Mouse (Mus musculus): ENCODE results near the gene Apip.

The Apip gene

DNA sequence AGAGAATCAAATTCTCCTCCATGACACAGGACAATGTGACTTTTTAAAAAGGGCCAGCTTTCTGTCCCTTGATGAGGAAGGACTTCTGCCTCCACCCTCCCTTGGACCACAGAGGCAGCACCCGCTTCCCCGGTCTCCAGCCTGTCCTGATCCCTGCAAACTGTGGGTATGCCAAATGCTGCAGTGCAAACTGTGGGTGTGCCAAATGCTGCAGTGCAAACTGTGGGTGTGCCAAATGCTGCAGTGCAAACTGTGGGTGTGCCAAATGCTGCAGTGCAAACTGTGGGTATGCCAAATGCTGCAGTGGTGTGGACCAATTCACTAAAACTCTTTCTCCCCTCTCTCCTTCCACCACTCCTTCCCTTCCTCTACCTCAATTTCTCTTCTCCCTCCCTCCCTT lies 32.7 kb downstream of the Apip start:
- no peak for DNase-seq

DNA sequence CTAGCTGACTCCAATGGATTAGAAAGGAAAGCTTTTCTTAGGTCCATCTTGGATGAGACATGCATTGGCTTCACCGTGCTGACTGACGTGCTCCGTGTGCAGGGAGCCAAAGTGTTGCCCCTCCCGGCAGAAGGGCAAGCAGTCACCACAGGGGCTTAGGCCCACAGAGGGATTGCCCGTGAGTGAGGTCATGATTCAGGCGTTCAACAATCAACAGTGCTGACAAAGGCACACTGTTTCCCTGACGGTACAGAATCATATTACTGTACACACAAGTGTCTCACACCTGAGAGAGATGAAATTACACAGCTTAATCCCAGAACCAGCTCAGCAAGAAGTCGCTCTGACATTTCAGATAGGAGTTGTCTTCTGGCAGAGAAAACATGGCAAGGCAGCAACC lies 38.2 kb downstream of the Apip start:
- no peak for DNase-seq

DNA sequence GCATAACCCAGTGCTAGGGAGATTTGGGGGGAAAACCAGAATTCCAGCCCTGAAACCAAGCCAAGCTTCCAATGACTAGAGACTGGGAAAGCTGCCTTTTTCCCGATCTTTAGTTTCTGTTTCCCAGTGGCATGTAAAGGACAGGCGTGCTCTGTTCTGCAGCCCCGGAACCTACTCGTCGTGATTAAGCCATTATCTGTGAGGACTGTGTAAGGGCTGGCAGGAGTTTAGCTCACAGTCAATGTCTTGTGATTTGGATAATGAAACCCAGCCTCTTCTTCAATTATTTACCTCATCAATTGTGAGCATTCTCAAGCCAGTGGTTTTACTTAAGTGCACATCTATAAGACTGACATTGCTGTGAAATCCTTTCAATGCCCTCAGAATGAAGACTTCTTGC lies 43.7 kb downstream of the Apip start:
- DNase-seq, result no peak

DNA sequence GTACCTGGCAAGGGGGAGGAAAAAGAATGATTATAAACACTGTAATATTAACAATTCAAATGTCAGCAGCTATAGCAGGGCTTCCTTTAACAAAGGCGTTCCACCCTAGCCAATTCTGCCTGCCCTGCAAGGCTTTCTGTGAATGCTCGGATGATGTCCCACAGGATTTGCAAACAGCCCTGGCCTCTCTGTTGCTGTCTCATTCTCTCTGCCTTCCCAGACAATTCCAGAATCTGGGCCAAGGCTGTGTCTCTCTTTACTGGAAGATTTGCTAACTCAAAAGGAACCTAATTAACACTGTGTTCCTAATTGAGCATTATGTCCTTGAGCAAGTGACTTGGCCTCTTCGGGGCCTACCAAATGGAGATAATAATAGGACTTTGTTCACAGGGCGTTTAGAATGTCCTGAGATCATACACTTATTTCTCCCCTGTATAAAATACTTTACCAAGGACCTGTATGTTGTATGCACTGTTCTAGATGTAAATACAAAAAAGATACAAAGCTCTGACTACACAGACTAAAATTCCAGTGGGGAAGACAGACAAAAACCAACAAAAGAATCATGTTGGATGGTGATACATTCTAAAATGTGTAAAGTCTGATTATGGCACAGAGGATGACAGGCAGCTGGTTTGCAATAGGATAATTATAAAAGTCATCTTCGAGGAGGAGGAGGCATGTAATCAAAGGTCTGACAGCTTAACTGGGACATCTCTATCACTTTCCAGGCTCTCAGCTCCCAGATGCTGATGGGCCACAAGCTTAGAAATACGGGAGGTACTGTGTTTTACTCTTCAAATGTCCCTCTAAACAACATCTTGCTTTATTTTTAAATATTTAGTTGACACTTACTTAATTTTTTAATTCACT lies 45.1 kb downstream of the Apip start:
- no peak for DNase-seq

DNA sequence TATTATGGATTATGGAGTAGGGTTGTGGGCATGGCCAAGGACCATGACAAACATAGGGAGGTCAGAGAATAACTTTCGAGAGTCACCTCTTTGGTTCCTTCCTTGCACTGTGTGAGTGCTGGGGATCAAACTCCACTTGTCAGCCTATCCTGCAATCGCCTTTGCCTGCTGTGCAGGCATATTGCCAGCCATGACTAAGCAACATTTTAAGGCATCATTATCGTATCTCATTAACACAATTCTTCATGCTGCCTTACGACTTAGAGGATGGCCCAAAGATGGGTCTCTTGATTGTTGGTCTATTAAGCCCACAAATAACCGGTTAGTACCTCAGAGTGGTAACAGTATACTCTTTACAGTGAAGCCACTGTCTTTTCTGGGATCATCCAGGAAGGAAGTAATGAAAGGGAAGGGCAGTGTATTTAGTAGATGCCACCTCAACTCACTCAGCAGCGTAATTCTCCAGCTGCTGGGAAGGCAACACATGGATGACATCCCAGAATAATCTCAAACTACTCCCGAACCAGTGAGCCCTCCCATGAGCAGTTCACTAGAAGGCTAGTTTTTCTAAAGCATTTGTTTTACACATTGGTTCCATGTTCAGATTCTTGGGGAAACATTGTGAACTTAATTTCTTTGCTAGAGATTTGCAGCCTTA lies 45.9 kb downstream of the Apip start:
- DNase-seq, result no peak

DNA sequence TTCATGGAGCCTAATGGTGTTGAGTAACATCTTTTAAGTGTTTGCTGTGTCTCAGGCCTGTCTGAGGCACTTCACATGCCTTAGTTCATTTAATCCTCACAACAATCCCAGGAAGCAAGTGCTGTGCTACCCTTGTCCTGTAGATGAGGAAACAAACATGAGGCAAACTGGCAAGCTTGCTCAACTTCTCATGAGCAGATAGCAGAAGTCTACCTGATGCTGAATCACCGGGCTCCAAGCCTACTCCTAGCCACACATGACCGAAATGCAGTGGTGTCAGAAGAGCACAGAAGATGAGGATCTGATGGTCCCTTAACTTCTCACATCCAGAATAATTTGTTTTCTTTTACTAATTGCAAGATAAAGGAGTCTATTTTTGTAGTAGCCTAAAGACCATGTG lies 56.2 kb downstream of the Apip start:
- DNase-seq, result no peak

DNA sequence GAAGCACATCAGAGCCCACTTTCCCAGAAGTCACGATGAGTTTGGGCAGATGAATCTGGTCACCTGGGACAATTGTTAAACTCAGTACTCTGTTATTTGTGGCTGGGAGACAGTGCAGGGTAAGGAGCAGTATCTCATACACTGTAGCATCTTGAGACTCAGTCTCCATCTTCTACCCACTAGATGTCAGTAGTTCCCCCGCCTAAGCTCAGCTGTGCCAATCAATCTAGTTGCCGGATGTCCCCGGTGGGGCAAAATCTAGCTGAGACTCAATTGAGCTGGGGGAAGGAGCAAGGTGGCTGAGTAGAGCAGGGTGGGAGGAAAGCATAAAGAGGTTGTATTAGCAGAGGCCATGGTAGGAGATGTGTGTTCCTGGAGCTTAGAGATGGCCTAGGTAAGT lies 57.7 kb downstream of the Apip start:
- no peak for DNase-seq

DNA sequence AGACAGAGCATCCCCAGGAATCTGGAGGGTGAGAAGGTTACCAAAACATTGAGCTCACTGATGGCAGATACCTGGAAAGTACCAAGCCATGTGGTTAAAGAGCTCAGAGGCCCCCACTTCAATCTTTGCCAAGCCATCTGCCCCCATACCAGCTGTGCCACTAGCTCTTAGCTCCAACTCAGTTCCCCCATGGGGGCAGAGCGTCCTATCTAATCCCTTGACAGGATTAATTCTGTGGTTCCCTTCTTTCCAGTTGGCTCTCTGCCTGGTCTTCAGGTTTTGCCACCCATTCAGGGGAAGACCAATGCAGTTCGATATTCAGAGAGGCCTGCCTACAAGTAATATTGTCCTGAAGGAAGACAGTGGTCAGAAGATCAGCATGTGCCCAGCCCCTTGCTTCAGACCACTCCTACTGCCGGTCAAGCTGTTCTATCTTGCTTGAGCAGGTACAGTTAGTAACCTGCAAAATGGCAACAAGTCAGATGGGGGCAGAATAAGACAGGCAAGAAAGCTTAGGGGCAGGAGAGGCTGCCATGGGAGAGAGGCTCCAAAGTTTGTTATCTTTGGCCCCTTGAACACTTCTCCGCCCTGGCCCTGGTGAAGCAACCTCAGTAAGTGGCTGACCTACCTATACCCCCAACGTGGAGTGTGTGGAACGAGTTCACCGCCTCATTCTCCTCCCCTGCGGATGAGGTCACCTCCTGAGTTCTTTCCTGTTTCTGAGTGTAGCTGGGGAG lies 65.2 kb downstream of the Apip start:
- no peak for DNase-seq
